Comparison of ENCODE assay signal across 14 mouse cellular contexts in genomic region chr17:5666652-5667051, GRCm38 (mm10).
"Had no signal": no experiment of that assay in that cellular context is flagged by ENCODE, and none has a peak within 500 bp of the region (broad histone marks: within the 10 kb centered on the region; RNA-seq: fewer than 3 reads in every experiment).

No protein-coding gene starts in this region.

- H3K27ac ChIP-seq: left cerebral cortex, adult 2 months; limb, embryonic 10.5 days; midbrain, embryonic 15.5 days; neural tube, embryonic 13.5 days; stomach, postnatal 0 days had no signal

- H3K36me3 ChIP-seq: limb, embryonic 10.5 days; midbrain, embryonic 15.5 days; neural tube, embryonic 13.5 days had no signal

- DNase-seq: kidney, postnatal 25 days; lung, postnatal 10 days; lung, postnatal 4 days; right cerebral cortex, adult 18-20 months; right cerebral cortex, postnatal 25 days; thymus, postnatal 4 days had no signal

- H3K9me3 ChIP-seq: limb, embryonic 10.5 days; midbrain, embryonic 15.5 days; neural tube, embryonic 13.5 days had no signal

- ATAC-seq: midbrain, embryonic 15.5 days had no signal

- H3K27me3 ChIP-seq: midbrain, embryonic 15.5 days; neural tube, embryonic 13.5 days had no signal

- H3K4me1 ChIP-seq: midbrain, embryonic 15.5 days had no signal

- H3K4me3 ChIP-seq: left cerebral cortex, adult 2 months; limb, embryonic 10.5 days; midbrain, embryonic 15.5 days; neural tube, embryonic 13.5 days had no signal

- H3K4me2 ChIP-seq: liver, embryonic 11.5 days; lung, embryonic 14.5 days; midbrain, embryonic 11.5 days; midbrain, embryonic 15.5 days; neural tube, embryonic 13.5 days had no signal

- H3K9ac ChIP-seq: lung, embryonic 14.5 days; midbrain, embryonic 15.5 days; neural tube, embryonic 13.5 days had no signal
